Mouse (Mus musculus) ovary, adult 10 weeks (tissue): ENCODE measurements around the gene Amn. TPM values are rescaled to one million over a fixed set of nuclear protein-coding genes. Genes with fewer than 3 reads are reported as not detected.

ENCODE experiments used
- polyA plus RNA-seq: library from polyadenylated mRNA; stranded (reverse); fragments of 350-450 nt; fragmentation: Illumina TruSeq; extraction: RNeasy Lipid Tissue Mini Kit (QIAGEN cat#74804); gene quantifications from one replicate; pipeline ENCODE4 v1.2.3, GENCODE M21; 2014

Amn gene
- not detected for polyA plus RNA-seq

DNA sequence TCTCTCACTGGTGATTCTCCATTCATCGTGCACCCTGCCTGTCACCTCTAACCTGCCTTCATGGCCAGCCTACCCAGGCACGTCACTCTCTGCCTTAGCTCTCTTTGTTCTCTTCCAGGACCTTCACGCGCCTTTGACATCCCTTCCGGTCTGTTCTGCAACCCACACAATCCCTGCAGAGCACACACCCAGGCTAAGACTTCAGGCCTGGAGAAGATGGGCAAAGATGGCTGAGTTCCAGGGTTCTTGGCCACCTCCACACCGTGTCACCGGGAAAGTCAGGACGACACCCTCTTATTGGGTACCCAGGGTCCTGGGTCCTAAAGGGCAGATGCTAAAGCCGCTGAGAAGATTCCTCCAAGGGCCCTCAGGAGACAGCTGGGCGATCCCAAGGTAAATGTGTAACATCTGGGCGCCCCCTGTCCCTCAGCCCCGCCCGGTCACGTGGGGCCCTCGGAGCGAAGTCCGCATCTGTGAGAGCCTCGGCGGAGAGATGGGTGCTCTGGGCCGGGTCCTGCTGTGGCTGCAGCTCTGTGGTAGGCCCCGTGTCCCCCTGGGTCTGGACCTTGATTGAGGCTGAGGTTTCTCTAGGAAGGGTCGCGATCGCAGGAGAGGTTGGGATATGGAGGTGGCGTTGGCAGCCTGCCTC, at the start of gene Amn:
Gene Amn, plus strand, starts transcription at position 467 of the 649 bp plus-strand sequence.

Other genes with a start within 250 kb of the Amn start
- 46.8 TPM for gene Rcor1, start 231.7 kb upstream of the Amn start, polyA plus RNA-seq
- gene Traf3, start 104.7 kb upstream of the Amn start, polyA plus RNA-seq = 9.8 TPM
- gene 4930595D18Rik, start 86.6 kb upstream of the Amn start, polyA plus RNA-seq = not detected
- gene Cdc42bpb, start 106.6 kb downstream of the Amn start, polyA plus RNA-seq = 6.0 TPM
- not detected for gene Lbhd2, start 135.7 kb downstream of the Amn start, polyA plus RNA-seq
- 0.17 TPM for gene Exoc3l4, start 145.9 kb downstream of the Amn start, polyA plus RNA-seq
- gene Tnfaip2, start 171.4 kb downstream of the Amn start, polyA plus RNA-seq = 1.5 TPM
- gene Gm266, start 214.7 kb downstream of the Amn start, polyA plus RNA-seq = 4.5 TPM